Mouse (Mus musculus) limb, embryonic 12.5 days (tissue): ENCODE results near the gene Aacs. TPM values are rescaled to one million over a fixed set of nuclear protein-coding genes. Genes with fewer than 3 reads are reported as not detected.
A peak's percentile ranks its signal among the peaks of the same experiment; 100 is the strongest.

ENCODE experiments used
- ATAC-seq: fragments of 200-750 bp; cut with Nextera tagmentation; 2 replicates; pipeline ENCODE4 v1.8.0; 2017; ENCODE audit warnings: low read depth, moderate TSS enrichment; ENCODE audit not compliant: insufficient number of reproducible peaks, insufficient read depth, low FRiP score, low TSS enrichment
- H3K27ac ChIP-seq: fragments of 300-500 bp; sonication (generic); 2 replicates; pipeline ENCODE4 v1.5.1; 2016; ENCODE audit warnings: mild to moderate bottlenecking, moderate library complexity
- H3K27me3 ChIP-seq: fragments of 300-500 bp; sonication (generic); 2 replicates; pipeline ENCODE4 v1.6.1; 2016; ENCODE audit warnings: mild to moderate bottlenecking, moderate library complexity
- H3K36me3 ChIP-seq: fragments of 300-500 bp; sonication (generic); 2 replicates; pipeline ENCODE4 v1.6.1; 2016; ENCODE audit warnings: mild to moderate bottlenecking, moderate library complexity
- H3K4me1 ChIP-seq: fragments of 300-500 bp; sonication (generic); replicated peaks from 2 replicates; pipeline ENCODE4 v1.6.1; 2016
- H3K4me2 ChIP-seq: fragments of 300-500 bp; sonication (generic); 2 replicates; pipeline ENCODE4 v1.6.1; 2016; ENCODE audit warnings: mild to moderate bottlenecking, moderate library complexity
- H3K4me3 ChIP-seq: fragments of 300-500 bp; sonication (generic); replicated peaks from 2 replicates; pipeline ENCODE4 v1.5.1; 2016; ENCODE audit warnings: mild to moderate bottlenecking
- H3K9ac ChIP-seq: fragments of 300-500 bp; sonication (generic); replicated peaks from 2 replicates; pipeline ENCODE4 v1.6.1; 2016; ENCODE audit warnings: mild to moderate bottlenecking, moderate library complexity
- H3K9me3 ChIP-seq: fragments of 300-500 bp; sonication (generic); 2 replicates; pipeline ENCODE4 v1.6.1; 2016; ENCODE audit warnings: mild to moderate bottlenecking, moderate library complexity
- WGBS: fragments of 180-500 bp; shearing (Covaris S2); methylation state at CpG from one replicate; pipeline ENCODE4 v1.1.7; 2016; 5-methylcytosine and 5-hydroxymethylcytosine counted together
- polyA plus RNA-seq: library from polyadenylated mRNA; unstranded; fragments of >200 nt; fragmentation: Nextera tagmentation; extraction: Ambion mirVana; gene quantifications from 2 replicates; pipeline ENCODE4 v1.2.1, GENCODE M21; 2016

Gene Aacs
- polyA plus RNA-seq, 1 experiment from 2014 or later = 35.7 TPM

DNA sequence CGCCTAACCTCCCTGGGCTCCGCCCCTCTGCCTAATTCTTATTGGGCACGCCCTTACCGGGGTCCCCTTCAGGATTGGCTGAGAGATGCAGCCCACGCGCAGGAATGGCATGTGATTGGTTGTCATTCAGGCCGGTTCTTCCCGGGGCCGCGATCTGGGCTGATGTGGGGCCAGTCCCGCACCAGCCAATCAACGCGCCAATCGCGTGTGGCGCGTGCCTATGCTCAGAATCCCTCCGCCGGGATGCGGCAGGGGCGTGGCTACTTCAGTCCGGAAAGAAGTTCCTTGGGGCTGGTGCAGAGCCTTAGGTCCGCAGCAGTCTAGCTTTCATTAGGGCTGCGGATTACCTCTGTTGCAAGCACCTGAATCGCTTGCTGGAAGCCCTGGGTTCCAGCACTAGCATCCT lies 9.9 kb upstream of the Aacs start:
- Histone ChIP-seq H3K36me3 (no peaks in the 10 kb centered on the region), H3K4me3 (peak overlapping the region; percentile 36), H3K4me2 (peak overlapping the region; percentile 58), H3K27ac (0 out of 2 replicates have a peak overlapping the region, but pooled peaks have one; percentile 64), H3K9ac (no peak overlapping the region; the same call in 1 of the 2 replicates), H3K27me3 (no peaks in the 10 kb centered on the region), H3K4me1 (no peaks in the 10 kb centered on the region; the same call in 1 of the 2 replicates), H3K9me3 (no peaks in the 10 kb centered on the region)
- under 1% methylated on average over 25 of the region's 25 CpGs for WGBS
- ATAC-seq = peak; percentile 98

DNA sequence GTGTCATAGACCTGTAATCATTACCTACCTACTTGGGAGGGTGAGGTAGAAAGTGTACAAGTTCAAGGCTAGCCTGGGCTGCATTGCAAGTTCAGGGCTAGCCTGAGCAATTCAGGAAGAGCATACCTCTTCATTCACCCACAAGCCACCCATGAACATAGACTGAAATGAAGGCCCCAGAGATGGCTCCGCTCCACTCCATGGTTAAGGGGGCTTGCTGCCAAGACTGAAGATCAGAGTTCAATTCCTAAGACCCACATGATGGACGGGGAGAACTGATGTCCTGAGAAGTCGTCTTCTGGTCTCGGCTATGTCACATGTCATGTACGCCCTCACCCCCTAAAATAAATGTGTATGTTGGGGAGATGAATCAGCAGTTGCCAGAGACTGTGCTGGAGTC lies 9.1 kb upstream of the Aacs start:
- H3K4me1 ChIP-seq = no peaks in the 10 kb centered on the region; the same call in 1 of the 2 replicates
- H3K9ac ChIP-seq = no peak overlapping the region
- no peaks in the 10 kb centered on the region for H3K36me3 ChIP-seq
- H3K27me3 ChIP-seq = no peaks in the 10 kb centered on the region
- ATAC-seq = no peak
- 92% methylated on average over 5 of the region's 5 CpGs for WGBS
- H3K27ac ChIP-seq = no peak overlapping the region
- no peaks in the 10 kb centered on the region for H3K9me3 ChIP-seq
- H3K4me2 ChIP-seq = peak overlapping the region; percentile 58
- H3K4me3 ChIP-seq = 0 out of 2 replicates have a peak overlapping the region, but pooled peaks have one; percentile 36

DNA sequence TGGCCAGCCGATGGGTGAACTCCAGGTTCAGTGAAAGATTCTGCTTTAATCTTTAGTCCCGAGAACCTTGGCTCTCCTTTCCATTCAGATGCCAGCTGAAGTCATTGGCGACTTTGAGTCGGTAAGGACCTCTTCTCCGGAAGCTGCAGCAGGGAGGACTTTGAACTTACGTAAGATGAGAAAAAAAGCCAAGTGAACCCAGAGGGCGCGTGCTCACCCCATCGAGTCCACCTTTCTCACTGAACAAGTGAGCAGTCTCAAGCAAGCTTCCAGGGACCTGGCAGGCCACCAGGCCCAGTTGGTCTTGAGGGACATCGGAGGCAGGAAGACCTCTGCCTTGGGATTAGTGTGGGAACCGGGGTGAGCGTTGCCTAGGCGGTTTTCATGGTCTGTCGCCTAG lies 8.4 kb upstream of the Aacs start:
- Histone ChIP-seq H3K9ac (no peak overlapping the region), H3K36me3 (no peaks in the 10 kb centered on the region), H3K27ac (no peak overlapping the region), H3K4me3 (no peak overlapping the region), H3K27me3 (no peaks in the 10 kb centered on the region), H3K4me2 (no peak overlapping the region), H3K9me3 (no peaks in the 10 kb centered on the region), H3K4me1 (no peaks in the 10 kb centered on the region; the same call in 1 of the 2 replicates)
- 91% methylated on average over 14 of the region's 14 CpGs for WGBS
- no peak for ATAC-seq

DNA sequence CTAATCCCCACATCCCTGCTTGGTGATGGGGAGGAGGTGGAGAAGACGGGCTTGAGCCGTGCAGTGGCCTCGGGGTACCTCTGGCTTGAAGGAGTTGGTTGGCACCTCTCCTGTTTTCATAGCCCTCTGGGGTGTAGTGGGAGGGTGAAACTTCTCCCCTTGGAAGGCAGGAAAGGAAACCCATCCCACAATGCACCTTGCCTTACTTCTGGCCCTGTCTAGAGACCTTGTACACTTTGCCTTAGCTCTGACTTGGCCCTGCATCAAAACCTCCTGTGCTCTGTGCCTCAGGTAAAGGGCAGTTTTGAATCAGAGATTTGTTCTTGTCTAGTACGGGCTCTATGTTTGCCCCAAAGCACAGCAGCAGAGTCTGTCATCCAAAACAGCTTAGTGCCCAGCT lies 4.9 kb upstream of the Aacs start:
- WGBS = 91% methylated on average over 4 of the region's 4 CpGs
- H3K9ac ChIP-seq = no peak overlapping the region
- H3K9me3 ChIP-seq = no peaks in the 10 kb centered on the region
- no peaks in the 10 kb centered on the region for H3K4me1 ChIP-seq
- no peak overlapping the region for H3K4me2 ChIP-seq
- no peak for ATAC-seq
- no peak overlapping the region for H3K27ac ChIP-seq
- H3K4me3 ChIP-seq = no peak overlapping the region
- no peaks in the 10 kb centered on the region for H3K36me3 ChIP-seq
- no peaks in the 10 kb centered on the region for H3K27me3 ChIP-seq

DNA sequence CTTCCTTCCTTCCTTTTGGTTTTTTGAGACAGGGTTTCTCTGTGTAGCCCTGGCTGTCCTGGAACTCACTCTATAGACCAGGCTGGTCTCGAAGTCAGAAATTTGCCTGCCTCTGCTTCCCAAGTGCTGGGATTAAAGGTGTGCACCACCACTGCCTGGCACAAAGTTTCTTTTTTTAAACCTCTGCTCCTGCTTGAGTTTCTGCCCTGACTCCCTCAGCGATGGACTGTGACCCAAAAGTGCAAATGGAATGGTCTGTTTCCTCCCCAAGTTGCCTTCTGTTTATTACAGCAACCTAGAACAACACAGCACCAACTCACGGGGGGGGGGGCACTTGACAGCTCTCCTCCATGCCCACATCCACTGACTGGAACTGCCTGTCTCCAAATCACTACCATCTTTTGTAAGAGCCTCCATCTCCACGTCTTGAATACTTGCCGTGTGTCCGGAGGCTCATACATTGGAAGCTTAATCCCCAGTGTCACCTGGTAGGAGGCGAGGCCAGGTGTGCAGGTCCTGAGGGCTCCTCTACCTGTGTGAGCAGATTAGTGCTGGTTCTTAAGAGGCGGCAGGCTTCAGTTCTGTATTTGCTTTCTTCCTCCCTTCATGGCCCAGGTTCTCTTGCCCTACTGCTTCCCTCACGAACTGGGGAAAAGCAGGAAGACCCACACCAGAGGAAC lies 2.7 kb upstream of the Aacs start:
- WGBS = 75% methylated on average over 9 of the region's 9 CpGs
- H3K27me3 ChIP-seq = no peaks in the 10 kb centered on the region
- no peaks in the 10 kb centered on the region for H3K36me3 ChIP-seq
- H3K4me2 ChIP-seq = no peak overlapping the region
- no peaks in the 10 kb centered on the region for H3K9me3 ChIP-seq
- no peak overlapping the region for H3K9ac ChIP-seq
- no peak for ATAC-seq
- H3K4me1 ChIP-seq = peaks cover 19% of the 10 kb centered on the region
- no peak overlapping the region for H3K27ac ChIP-seq
- H3K4me3 ChIP-seq = no peak overlapping the region

DNA sequence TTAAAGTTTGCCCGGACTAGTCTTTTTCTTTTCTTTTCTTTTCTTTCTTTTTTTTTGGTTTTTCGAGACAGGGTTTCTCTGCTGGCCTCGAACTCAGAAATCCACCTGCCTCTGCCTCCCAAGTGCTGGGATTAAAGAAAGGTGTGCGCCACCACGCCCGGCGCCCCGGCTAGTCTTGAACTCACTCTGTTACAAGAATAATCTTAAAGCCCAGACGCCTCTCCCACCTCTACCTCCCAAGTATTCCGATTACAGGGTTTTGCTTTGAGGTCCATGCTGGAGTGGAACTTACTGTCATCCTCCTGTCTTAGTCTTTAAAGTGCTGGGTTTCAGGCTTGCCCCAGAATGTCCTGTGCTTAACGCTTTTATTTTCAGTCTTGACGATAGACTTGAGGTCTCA lies 584 bp upstream of the Aacs start:
- no peaks in the 10 kb centered on the region for H3K9me3 ChIP-seq
- peaks cover 6% of the 10 kb centered on the region; the same call in 1 of the 2 replicates for H3K36me3 ChIP-seq
- H3K27me3 ChIP-seq = no peaks in the 10 kb centered on the region
- H3K9ac ChIP-seq = peak overlapping the region; percentile 79
- peaks cover 21% of the 10 kb centered on the region for H3K4me1 ChIP-seq
- H3K4me2 ChIP-seq = peak overlapping the region; percentile 90
- no peak overlapping the region for H3K27ac ChIP-seq
- no peak for ATAC-seq
- 57% methylated on average over 12 of the region's 12 CpGs for WGBS
- peak overlapping the region; percentile 82 for H3K4me3 ChIP-seq

DNA sequence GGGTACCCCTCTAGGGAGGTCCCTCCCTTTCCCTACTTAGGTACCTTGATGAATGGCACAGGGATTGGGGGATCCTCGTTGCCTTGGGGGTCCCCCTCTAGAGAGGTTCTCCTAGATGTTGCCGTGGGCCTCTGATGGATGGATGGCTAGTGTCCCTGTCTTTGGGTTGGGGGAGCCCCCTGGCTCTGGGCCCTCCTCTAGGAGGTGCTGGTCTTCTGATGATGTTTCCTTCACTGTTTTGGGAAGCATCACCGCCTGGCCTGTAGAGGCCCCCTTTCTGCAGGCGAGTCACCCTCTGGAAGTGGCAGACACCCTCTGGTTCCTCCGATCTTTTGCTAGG lies 642 bp downstream of the Aacs start:
- H3K4me1 ChIP-seq = peaks cover 21% of the 10 kb centered on the region
- peak overlapping the region; percentile 79 for H3K9ac ChIP-seq
- peak overlapping the region; percentile 82 for H3K4me3 ChIP-seq
- H3K9me3 ChIP-seq = no peaks in the 10 kb centered on the region
- no peak for ATAC-seq
- WGBS = 14% methylated on average over 5 of the region's 5 CpGs
- H3K4me2 ChIP-seq = peak overlapping the region; percentile 90
- H3K27me3 ChIP-seq = no peaks in the 10 kb centered on the region
- H3K27ac ChIP-seq = peak overlapping the region; percentile 76; the same call in 1 of the 2 replicates
- H3K36me3 ChIP-seq = peaks cover 6% of the 10 kb centered on the region; the same call in 1 of the 2 replicates

DNA sequence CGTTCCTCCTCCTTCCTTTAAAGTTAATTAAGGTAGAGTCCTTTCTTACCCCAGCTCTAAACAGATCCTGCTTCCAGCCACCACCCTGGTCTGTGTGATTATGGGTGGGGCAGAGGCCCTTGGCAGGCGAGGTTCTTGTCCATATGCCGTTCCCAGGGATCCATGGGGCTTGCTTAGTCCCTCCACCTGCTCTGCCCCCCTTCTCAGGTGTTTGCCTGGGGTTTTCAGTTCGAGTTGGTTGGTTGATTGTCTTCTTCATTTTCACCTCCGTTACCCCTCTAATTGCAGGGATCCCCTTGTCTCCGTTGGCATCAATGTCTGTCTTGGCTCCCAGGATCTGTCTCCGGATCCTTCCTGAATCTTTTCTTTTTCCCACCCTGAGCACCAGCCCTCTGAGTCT lies 1.2 kb downstream of the Aacs start:
- ATAC-seq = no peak
- peak overlapping the region; percentile 90 for H3K4me2 ChIP-seq
- H3K27ac ChIP-seq = no peak overlapping the region
- WGBS = 55% methylated on average over 7 of the region's 7 CpGs
- H3K9ac ChIP-seq = peak overlapping the region; percentile 79; the same call in 1 of the 2 replicates
- no peaks in the 10 kb centered on the region for H3K27me3 ChIP-seq
- peak overlapping the region; percentile 82 for H3K4me3 ChIP-seq
- H3K4me1 ChIP-seq = peaks cover 21% of the 10 kb centered on the region
- no peaks in the 10 kb centered on the region for H3K9me3 ChIP-seq
- H3K36me3 ChIP-seq = peaks cover 6% of the 10 kb centered on the region; the same call in 1 of the 2 replicates

DNA sequence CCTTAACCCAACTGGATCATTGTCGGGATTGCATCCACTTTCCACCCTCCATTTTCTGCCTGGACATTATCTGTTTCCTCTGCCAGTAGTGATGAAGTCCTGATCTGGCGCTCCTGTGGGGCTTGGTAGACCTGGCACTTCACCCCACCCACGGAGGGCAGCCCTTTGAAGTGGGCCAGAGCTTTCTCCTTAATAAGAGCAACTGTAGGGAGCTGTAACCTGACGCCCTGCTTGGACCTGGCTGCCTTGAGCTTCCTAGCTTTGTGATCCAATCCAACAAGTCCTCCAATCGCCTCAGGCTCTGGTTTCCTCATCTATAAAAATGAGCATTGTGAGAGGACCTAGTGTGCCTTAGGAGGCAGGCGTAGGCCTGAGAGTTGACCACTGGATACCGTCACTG lies 1.9 kb downstream of the Aacs start:
- peak overlapping the region; percentile 82; the same call in 1 of the 2 replicates for H3K4me3 ChIP-seq
- no peak for ATAC-seq
- H3K36me3 ChIP-seq = peaks cover 8% of the 10 kb centered on the region
- no peak overlapping the region for H3K27ac ChIP-seq
- no peaks in the 10 kb centered on the region for H3K27me3 ChIP-seq
- no peak overlapping the region for H3K9ac ChIP-seq
- WGBS = 24% methylated on average over 7 of the region's 7 CpGs
- no peaks in the 10 kb centered on the region for H3K9me3 ChIP-seq
- H3K4me1 ChIP-seq = peaks cover 21% of the 10 kb centered on the region
- peak overlapping the region; percentile 90 for H3K4me2 ChIP-seq

DNA sequence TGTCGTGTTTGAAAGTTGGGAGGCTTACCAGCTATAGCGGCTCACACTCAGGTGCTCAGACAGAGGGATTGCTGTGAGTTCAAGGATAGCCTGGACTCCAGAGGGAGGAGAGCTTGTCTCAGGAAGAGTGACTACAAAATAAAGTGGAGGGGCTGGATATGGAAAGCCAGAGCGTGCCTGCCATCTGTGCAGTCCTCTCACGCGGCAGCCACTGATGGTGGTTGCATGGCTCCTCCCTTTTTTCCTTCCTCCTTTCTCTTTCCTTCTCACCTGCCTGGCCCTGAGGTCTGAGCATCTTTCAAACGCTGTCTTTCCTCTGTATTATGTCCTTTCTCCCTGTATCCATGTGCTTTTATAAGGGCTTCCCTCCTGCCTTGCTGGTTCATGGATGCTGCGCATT lies 2.4 kb downstream of the Aacs start:
- ATAC-seq = no peak
- Histone ChIP-seq H3K9ac (no peak overlapping the region), H3K27me3 (no peaks in the 10 kb centered on the region), H3K36me3 (peaks cover 13% of the 10 kb centered on the region), H3K4me3 (no peak overlapping the region), H3K9me3 (no peaks in the 10 kb centered on the region), H3K27ac (no peak overlapping the region), H3K4me1 (peaks cover 21% of the 10 kb centered on the region), H3K4me2 (peak overlapping the region; percentile 90)
- 80% methylated on average over 7 of the region's 7 CpGs for whole genome bisulfite sequencing

DNA sequence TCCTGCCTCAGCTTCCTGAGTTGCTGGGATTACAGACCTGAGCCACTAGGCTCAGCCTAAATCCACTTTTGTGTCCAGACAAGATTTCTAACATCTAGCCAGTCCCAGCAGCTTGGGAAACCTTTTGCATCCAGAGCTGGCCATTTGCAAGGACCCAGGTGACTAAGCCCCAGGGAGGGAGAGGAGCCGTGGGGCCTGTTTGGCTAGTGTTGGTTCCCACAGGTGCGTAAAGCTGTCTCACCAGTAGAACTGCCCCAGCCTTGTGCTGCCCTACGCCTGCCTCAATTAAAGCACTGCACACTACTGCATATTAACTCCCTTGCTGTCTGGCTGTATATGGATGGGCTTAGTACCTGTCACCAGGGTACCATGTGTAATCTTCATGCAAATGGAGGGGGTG lies 3.8 kb downstream of the Aacs start:
- Histone ChIP-seq H3K27me3 (no peaks in the 10 kb centered on the region), H3K4me2 (no peak overlapping the region), H3K9ac (no peak overlapping the region), H3K4me1 (peaks cover 21% of the 10 kb centered on the region), H3K4me3 (no peak overlapping the region), H3K36me3 (peaks cover 23% of the 10 kb centered on the region), H3K27ac (no peak overlapping the region), H3K9me3 (no peaks in the 10 kb centered on the region)
- ATAC-seq = no peak
- 76% methylated on average over 3 of the region's 3 CpGs for WGBS
